Mouse (Mus musculus) kidney, postnatal 14 days (tissue): Measurements from ENCODE around the gene Msl1.
A peak's percentile ranks its signal among the peaks of the same experiment; 100 is the strongest.

Source experiments
- DNase-seq: peaks from one replicate; pipeline ENCODE4 v3.0.0; 2022; ENCODE audit warnings: mixed read lengths

Msl1 gene

GRCm38 (mm10) chr11:98849196-98849894 is 54.0 kb downstream of the Msl1 start:
- DNase-seq, result peak; percentile 19

- no peak for DNase-seq
Observed at GRCm38 (mm10) chr11:98850100-98851093, 55.1 kb downstream of the Msl1 start.

- peak; percentile 36 for DNase-seq
Observed at GRCm38 (mm10) chr11:98854116-98854515, 58.8 kb downstream of the Msl1 start.

GRCm38 (mm10) chr11:98854659-98855058 is 59.3 kb downstream of the Msl1 start:
- no peak for DNase-seq
